Mouse (Mus musculus) thymus, adult 2 months (tissue): ENCODE results near the gene Kif12.

Experiments used
- CTCF ChIP-seq: fragments of 200-500 bp; IDR thresholded peaks from 2 replicates; pipeline ENCODE4 v1.5.1; 2012; ENCODE audit warnings: mild to moderate bottlenecking, control low read depth, low read length, moderate library complexity, borderline replicate concordance; ENCODE audit not compliant: control insufficient read depth, poor library complexity, insufficient read depth; ENCODE audit errors: extremely low read depth
- POLR2A ChIP-seq: fragments of 200-500 bp; IDR thresholded peaks from 2 replicates; pipeline ENCODE4 v1.6.1; 2012; ENCODE audit warnings: mild to moderate bottlenecking, low read length, control low read depth, moderate library complexity; ENCODE audit not compliant: control insufficient read depth, poor library complexity, insufficient read depth; ENCODE audit errors: extremely low read depth

- TF ChIP-seq POLR2A = no peak
- TF ChIP-seq CTCF = no peak
Measured at GRCm38 (mm10) chr4:63154699-63155098, 17.2 kb downstream of the Kif12 start, which contains the start of gene Ambp.
